In genomic region chr8:100850822-100851437, GRCm38 (mm10) we compare ENCODE assay signal across 8 mouse cellular contexts.
A peak's percentile ranks its signal among the peaks of the same experiment; 100 is the strongest.
DNase-seq lines count a peak whose midpoint lies in the region; ATAC-seq and TF ChIP-seq lines count a peak whose summit lies in the region.

No protein-coding gene starts in this region.

- H3K27me3 ChIP-seq in kidney, postnatal 0 days (ENCODE audit: insufficient read depth, low read length): no peaks in the 10 kb centered on the region
- H3K27me3 ChIP-seq in embryonic facial prominence, embryonic 14.5 days (replicated peaks; ENCODE audit: control insufficient read depth, insufficient read depth, low read length): no peaks in the 10 kb centered on the region

- no peaks in the 10 kb centered on the region for H3K9me3 ChIP-seq in kidney, postnatal 0 days (replicated peaks; ENCODE audit: low read length)
- no peaks in the 10 kb centered on the region for H3K9me3 ChIP-seq in embryonic facial prominence, embryonic 14.5 days (ENCODE audit: control insufficient read depth, low read length)

- DNase-seq in kidney, postnatal 0 days (ENCODE audit: low spot score): peak; percentile 73
- DNase-seq in kidney, adult 11 months: no peak
- peak; percentile 41 for DNase-seq in R1 (ENCODE audit: low read depth, low spot score)
- DNase-seq in embryonic facial prominence, embryonic 14.5 days (ENCODE audit: low spot score): peak; percentile 45
- DNase-seq in kidney, postnatal 36 days: peak; percentile 1 to 34
- peak; percentile 15 for DNase-seq in lung, postnatal 10 days
- DNase-seq in right cerebral cortex, postnatal 36 days (ENCODE audit: low spot score in 2 of 2): peak; percentile 11 to 47

- H3K4me3 ChIP-seq in kidney, postnatal 0 days (replicated peaks; ENCODE audit: low read depth, low read length): no peak overlapping the region
- no peak overlapping the region for H3K4me3 ChIP-seq in embryonic facial prominence, embryonic 14.5 days (ENCODE audit: low read depth, low read length)

- WGBS in kidney, postnatal 0 days: 49% methylated on average over 2 of the region's 2 CpGs
- 44% methylated on average over 2 of the region's 2 CpGs for WGBS in embryonic facial prominence, embryonic 14.5 days

- no peak overlapping the region for H3K27ac ChIP-seq in kidney, postnatal 0 days
- no peak overlapping the region for H3K27ac ChIP-seq in embryonic facial prominence, embryonic 14.5 days (replicated peaks; ENCODE audit: low read depth, low read length)

- ATAC-seq in kidney, postnatal 0 days (replicated peaks; ENCODE audit: low FRiP score, low read depth): no peak
- ATAC-seq in embryonic facial prominence, embryonic 14.5 days (ENCODE audit: low read depth): no peak
- no peak for ATAC-seq in CD4-positive, CD25-positive, alpha-beta regulatory T cell, adult 4 months

- peak; percentile 87 for TF ChIP-seq CTCF in kidney, postnatal 0 days (IDR thresholded peaks at IDR 0.05; ENCODE audit: low read depth)

- no peak overlapping the region for H3K4me2 ChIP-seq in kidney, postnatal 0 days (ENCODE audit: low read length)
- no peak overlapping the region for H3K4me2 ChIP-seq in embryonic facial prominence, embryonic 14.5 days (ENCODE audit: low read depth, low read length)

- H3K4me1 ChIP-seq in kidney, postnatal 0 days (replicated peaks; ENCODE audit: insufficient read depth, low read length): no peaks in the 10 kb centered on the region
- H3K4me1 ChIP-seq in embryonic facial prominence, embryonic 14.5 days (ENCODE audit: control insufficient read depth, insufficient read depth, low read length): no peaks in the 10 kb centered on the region

- no peak overlapping the region for H3K9ac ChIP-seq in kidney, postnatal 0 days (ENCODE audit: low read depth, low read length)
- H3K9ac ChIP-seq in embryonic facial prominence, embryonic 14.5 days (ENCODE audit: low read depth, low read length): no peak overlapping the region

- H3K36me3 ChIP-seq in kidney, postnatal 0 days (ENCODE audit: insufficient read depth, low read length): no peaks in the 10 kb centered on the region
- H3K36me3 ChIP-seq in embryonic facial prominence, embryonic 14.5 days (ENCODE audit: control insufficient read depth, insufficient read depth, low read length): no peaks in the 10 kb centered on the region
